31 mouse cellular contexts compared by ENCODE assay signal in the genomic region with DNA sequence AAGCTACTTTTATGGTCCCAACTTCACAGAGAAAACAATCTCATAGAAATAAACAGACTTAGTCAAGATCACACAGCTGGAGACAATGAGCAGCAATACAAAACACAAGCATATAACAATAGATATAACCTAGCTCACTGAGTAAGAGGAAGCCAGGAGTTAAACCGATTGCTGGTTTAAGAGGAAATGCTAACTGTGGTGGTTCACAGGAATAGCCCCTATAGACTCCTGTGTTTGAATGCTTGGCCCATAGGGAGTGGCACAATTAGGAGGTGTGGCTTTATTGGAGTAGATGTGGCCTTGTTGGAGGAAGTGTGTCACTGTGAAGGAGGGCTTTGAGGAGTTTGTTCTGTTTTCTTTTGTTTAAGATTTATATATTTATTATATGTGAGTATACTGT. TPM values are rescaled to one million over a fixed set of nuclear protein-coding genes. Genes with fewer than 3 reads are reported as not detected.
DNase-seq lines count a peak whose midpoint lies in the region; ATAC-seq and TF ChIP-seq lines count a peak whose summit lies in the region.
"Had no signal": no experiment of that assay in that cellular context is flagged by ENCODE, and none has a peak within 500 bp of the region (broad histone marks: within the 10 kb centered on the region; RNA-seq: fewer than 3 reads in every experiment).

No protein-coding gene starts in this region.

- peak; percentile 44; the same call in 1 of the 2 replicates for ATAC-seq in megakaryocyte progenitor cell, adult 5-6 weeks (replicated peaks; ENCODE audit: poor library complexity)
- ATAC-seq: activated CD4-positive, CD25-positive, alpha-beta regulatory T cell, adult 4 months; forebrain, embryonic 14.5 days; forebrain, postnatal 0 days; hindbrain, postnatal 0 days; inflammation-experienced regulatory T-cells, adult 6 months; intestine, embryonic 16.5 days; Patski had no signal

- H3K4me3 ChIP-seq in gastrocnemius, adult 2 months, result no peak overlapping the region
- H3K4me3 ChIP-seq: embryonic facial prominence, embryonic 12.5 days; embryonic facial prominence, embryonic 15.5 days; hindbrain, embryonic 10.5 days had no signal

- intact Hi-C loops in gastrocnemius, adult 2 months (cut with DNase I), result no loop called here
- intact Hi-C loops in gastrocnemius, postnatal 36 days (cut with DNase I), result no loop called here

- peak overlapping the region; percentile 50; the same call in 1 of the 2 replicates for H3K27ac ChIP-seq in gastrocnemius, adult 2 months
- H3K27ac ChIP-seq: embryonic facial prominence, embryonic 12.5 days; embryonic facial prominence, embryonic 15.5 days; hindbrain, embryonic 10.5 days; hindbrain, embryonic 14.5 days; hindbrain, postnatal 0 days had no signal

- DNase-seq in gastrocnemius, adult 2 months, result no peak
- no peak for DNase-seq in gastrocnemius, postnatal 36 days
- DNase-seq in ZHBTc4 (ENCODE audit: low read depth, low spot score), result peak; percentile 40
- no peak for DNase-seq in Muller cell, postnatal 12 days (ENCODE audit: inconsistent ontology term)
- no peak for DNase-seq in cerebellum, postnatal 10 days
- DNase-seq: adrenal gland, adult 8-10 months; adrenal gland, postnatal 25 days; B cell, adult 2 months; cerebellum, adult 11-12 months; cerebellum, adult 8-10 months; cerebellum, postnatal 25 days; forebrain, postnatal 0 days; gastrocnemius, postnatal 25 days; kidney, adult 18-20 months had no signal

- no peak for TF ChIP-seq CTCF in gastrocnemius, adult 2 months (IDR thresholded peaks at IDR 0.05)

RNA-seq across cellular contexts. Expression of gene Tekt1, which starts 10.0 kb away (rescaled TPM):
- total RNA-seq in gastrocnemius, adult 2 months (2021), result 1 to 10 TPM in 1 of 2 experiments, under 1 TPM in 1; 0.33 to 2.6 TPM
- 1 to 10 TPM in 1 of 2 experiments, under 1 TPM in 1; 0.92 to 1.1 TPM for total RNA-seq in gastrocnemius, postnatal 36 days (2021)
- not detected in 2 replicates for total RNA-seq in megakaryocyte progenitor cell, adult 5-6 weeks (2015)
- not detected in 2 replicates for total RNA-seq in megakaryocyte progenitor cell, adult 5-6 weeks (2017)
- total RNA-seq: G1E; heart, postnatal 25 days had no signal

RNA-seq across cellular contexts. Expression of gene Fbxo39, which starts 38.0 kb away (rescaled TPM):
- not detected for total RNA-seq in gastrocnemius, adult 2 months (2021)
- total RNA-seq in gastrocnemius, postnatal 36 days (2021), result not detected
- total RNA-seq in megakaryocyte progenitor cell, adult 5-6 weeks (2015), result not detected in 2 replicates
- not detected in 2 replicates for total RNA-seq in megakaryocyte progenitor cell, adult 5-6 weeks (2017)
- total RNA-seq: adrenal gland, adult 8-10 months; CH12.LX; common myeloid progenitor, adult 5-6 weeks; forebrain, postnatal 0 days; gastrocnemius, adult 8-10 months; gastrocnemius, postnatal 25 days; heart, adult 8-10 months; heart, postnatal 25 days had no signal

RNA-seq across cellular contexts. Expression of gene Xaf1, which starts 50.8 kb away (rescaled TPM):
- 1 to 10 TPM; 3.4 to 3.7 TPM for total RNA-seq in gastrocnemius, adult 2 months (2021)
- total RNA-seq in gastrocnemius, postnatal 36 days (2021), result 1 to 10 TPM; 3.5 to 6.9 TPM
- 7.2 and 16.1 TPM in 2 replicates for total RNA-seq in megakaryocyte progenitor cell, adult 5-6 weeks (2015)
- 3.5 and 17.4 TPM in 2 replicates for total RNA-seq in megakaryocyte progenitor cell, adult 5-6 weeks (2017)

RNA-seq across cellular contexts. Expression of gene Smtnl2, which starts 59.2 kb away (rescaled TPM):
- 100 to 1,000 TPM; 238 to 342 TPM for total RNA-seq in gastrocnemius, adult 2 months (2021)
- total RNA-seq in gastrocnemius, postnatal 36 days (2021), result 100 to 1,000 TPM; 206 to 299 TPM
- not detected in 2 replicates for total RNA-seq in megakaryocyte progenitor cell, adult 5-6 weeks (2015)
- total RNA-seq in megakaryocyte progenitor cell, adult 5-6 weeks (2017), result 0.14 TPM in 1 of 2 replicates, not detected in the other
